Mouse (Mus musculus) lung, postnatal 0 days (tissue): ENCODE measurements at regions not wholly inside any gene's neighbourhood (a gene's known extent, or its start where the extent isn't known, plus 50 kb on each side); places are given as distances from the start of the nearest gene placed in this dataset.

Source experiments
- CTCF ChIP-seq: IDR thresholded peaks from 2 replicates; pipeline ENCODE4 v1.5.1; 2016; ENCODE audit warnings: antibody characterized with exemption, mild to moderate bottlenecking
- EP300 ChIP-seq: IDR thresholded peaks from 2 replicates; pipeline ENCODE4 v1.6.1; 2016; ENCODE audit warnings: antibody characterized with exemption, mild to moderate bottlenecking, control low read depth

- no peak for TF ChIP-seq CTCF
- TF ChIP-seq EP300 = no peak
Measured at GRCm38 (mm10) chr11:40380696-40381095, 314.3 kb downstream of the Mat2b start.
